Mouse (Mus musculus): ENCODE data around the gene Agr3. TPM values are rescaled to one million over a fixed set of nuclear protein-coding genes. Genes with fewer than 3 reads are reported as not detected.

The Agr3 gene
- polyA plus RNA-seq, 1 experiment: not detected

GRCm38 (mm10) chr12:35966098-35966767 is 40.8 kb downstream of the Agr3 start:
- H3K4me1 ChIP-seq (ENCODE audit: control insufficient read depth, insufficient read depth, low read length): no peaks in the 10 kb centered on the region
- TF ChIP-seq CTCF (IDR thresholded peaks at IDR 0.05; ENCODE audit: borderline replicate concordance, insufficient read depth, low read depth, low read length): no peak
- TF ChIP-seq POLR2A (IDR thresholded peaks at IDR 0.05; ENCODE audit: borderline replicate concordance, insufficient read depth, low read length): no peak
- no peaks in the 10 kb centered on the region for H3K27me3 ChIP-seq (ENCODE audit: control insufficient read depth, insufficient read depth, low read length)
- no peak overlapping the region for H3K4me3 ChIP-seq (replicated peaks; ENCODE audit: insufficient read depth, low read depth, low read length)
- H3K27ac ChIP-seq (ENCODE audit: insufficient read depth, low read length): no peak overlapping the region
- DNase-seq: no peak
- 67% methylated on average over 7 of the region's 7 CpGs for WGBS

GRCm38 (mm10) chr12:35966768-35967141 is 41.3 kb downstream of the Agr3 start:
- Histone ChIP-seq H3K27me3 (ENCODE audit: control insufficient read depth, insufficient read depth, low read length) (no peaks in the 10 kb centered on the region), H3K27ac (ENCODE audit: insufficient read depth, low read length) (no peak overlapping the region), H3K4me3 (replicated peaks; ENCODE audit: insufficient read depth, low read depth, low read length) (no peak overlapping the region), H3K4me1 (ENCODE audit: control insufficient read depth, insufficient read depth, low read length) (no peaks in the 10 kb centered on the region)
- no peak for TF ChIP-seq POLR2A (IDR thresholded peaks at IDR 0.05; ENCODE audit: borderline replicate concordance, insufficient read depth, low read length)
- no peak for TF ChIP-seq CTCF (IDR thresholded peaks at IDR 0.05; ENCODE audit: borderline replicate concordance, insufficient read depth, low read depth, low read length)
- WGBS: 74% methylated on average over 7 of the region's 7 CpGs
- no peak for DNase-seq

GRCm38 (mm10) chr12:35975898-35976297 is 50.5 kb downstream of the Agr3 start:
- no peaks in the 10 kb centered on the region for H3K4me1 ChIP-seq (ENCODE audit: control insufficient read depth, insufficient read depth, low read length)
- no peak overlapping the region for H3K4me3 ChIP-seq (replicated peaks; ENCODE audit: insufficient read depth, low read depth, low read length)
- H3K27ac ChIP-seq (ENCODE audit: insufficient read depth, low read length): no peak overlapping the region
- no peak for DNase-seq
- TF ChIP-seq POLR2A (IDR thresholded peaks at IDR 0.05; ENCODE audit: borderline replicate concordance, insufficient read depth, low read length) (no peak), CTCF (IDR thresholded peaks at IDR 0.05; ENCODE audit: borderline replicate concordance, insufficient read depth, low read depth, low read length) (no peak)
- no peaks in the 10 kb centered on the region for H3K27me3 ChIP-seq (ENCODE audit: control insufficient read depth, insufficient read depth, low read length)
- WGBS: 75% methylated on average over 3 of the region's 3 CpGs

GRCm38 (mm10) chr12:35977633-35978246 is 52.3 kb downstream of the Agr3 start:
- WGBS: 40% methylated on average over 6 of the region's 6 CpGs
- Histone ChIP-seq H3K4me1 (ENCODE audit: control insufficient read depth, insufficient read depth, low read length) (no peaks in the 10 kb centered on the region), H3K27ac (ENCODE audit: insufficient read depth, low read length) (no peak overlapping the region), H3K27me3 (ENCODE audit: control insufficient read depth, insufficient read depth, low read length) (no peaks in the 10 kb centered on the region), H3K4me3 (replicated peaks; ENCODE audit: insufficient read depth, low read depth, low read length) (no peak overlapping the region)
- TF ChIP-seq POLR2A (IDR thresholded peaks at IDR 0.05; ENCODE audit: borderline replicate concordance, insufficient read depth, low read length) (no peak), CTCF (IDR thresholded peaks at IDR 0.05; ENCODE audit: borderline replicate concordance, insufficient read depth, low read depth, low read length) (no peak)
- no peak for DNase-seq

- WGBS: 85% methylated on average over 5 of the region's 5 CpGs
- TF ChIP-seq POLR2A (IDR thresholded peaks at IDR 0.05; ENCODE audit: borderline replicate concordance, insufficient read depth, low read length) (no peak), CTCF (IDR thresholded peaks at IDR 0.05; ENCODE audit: borderline replicate concordance, insufficient read depth, low read depth, low read length) (no peak)
These were observed 54.2 kb downstream of the Agr3 start for GRCm38 (mm10) chr12:35979625-35980024.

GRCm38 (mm10) chr12:35981732-35982360 is 56.4 kb downstream of the Agr3 start:
- no peak for TF ChIP-seq POLR2A (IDR thresholded peaks at IDR 0.05; ENCODE audit: borderline replicate concordance, insufficient read depth, low read length)
- TF ChIP-seq CTCF (IDR thresholded peaks at IDR 0.05; ENCODE audit: borderline replicate concordance, insufficient read depth, low read depth, low read length): no peak
- no peak for DNase-seq
- Histone ChIP-seq H3K4me1 (ENCODE audit: control insufficient read depth, insufficient read depth, low read length) (no peaks in the 10 kb centered on the region), H3K27ac (ENCODE audit: insufficient read depth, low read length) (no peak overlapping the region), H3K27me3 (ENCODE audit: control insufficient read depth, insufficient read depth, low read length) (no peaks in the 10 kb centered on the region), H3K4me3 (replicated peaks; ENCODE audit: insufficient read depth, low read depth, low read length) (no peak overlapping the region)
- WGBS: 19% methylated on average over 6 of the region's 6 CpGs

More at GRCm38 (mm10) chr12:35979625-35980024, 54.2 kb downstream of the Agr3 start:
- no peak overlapping the region for H3K27ac ChIP-seq (ENCODE audit: insufficient read depth, low read length)
- DNase-seq: no peak
- no peaks in the 10 kb centered on the region for H3K27me3 ChIP-seq (ENCODE audit: control insufficient read depth, insufficient read depth, low read length)
- H3K4me3 ChIP-seq (replicated peaks; ENCODE audit: insufficient read depth, low read depth, low read length): no peak overlapping the region
- H3K4me1 ChIP-seq (ENCODE audit: control insufficient read depth, insufficient read depth, low read length): no peaks in the 10 kb centered on the region

GRCm38 (mm10) chr12:35983472-35983871 is 58.1 kb downstream of the Agr3 start:
- H3K4me3 ChIP-seq (replicated peaks; ENCODE audit: insufficient read depth, low read depth, low read length): no peak overlapping the region
- no peaks in the 10 kb centered on the region for H3K4me1 ChIP-seq (ENCODE audit: control insufficient read depth, insufficient read depth, low read length)
- 98% methylated on average over 9 of the region's 9 CpGs for WGBS
- no peaks in the 10 kb centered on the region for H3K27me3 ChIP-seq (ENCODE audit: control insufficient read depth, insufficient read depth, low read length)
- DNase-seq: no peak
- no peak for TF ChIP-seq CTCF (IDR thresholded peaks at IDR 0.05; ENCODE audit: borderline replicate concordance, insufficient read depth, low read depth, low read length)
- TF ChIP-seq POLR2A (IDR thresholded peaks at IDR 0.05; ENCODE audit: borderline replicate concordance, insufficient read depth, low read length): no peak
- H3K27ac ChIP-seq (ENCODE audit: insufficient read depth, low read length): no peak overlapping the region

- DNase-seq: no peak
- no peak overlapping the region for H3K27ac ChIP-seq (ENCODE audit: insufficient read depth, low read length)
- no peak overlapping the region for H3K4me3 ChIP-seq (replicated peaks; ENCODE audit: insufficient read depth, low read depth, low read length)
- WGBS: 89% methylated on average over 5 of the region's 5 CpGs
- no peak for TF ChIP-seq POLR2A (IDR thresholded peaks at IDR 0.05; ENCODE audit: borderline replicate concordance, insufficient read depth, low read length)
- TF ChIP-seq CTCF (IDR thresholded peaks at IDR 0.05; ENCODE audit: borderline replicate concordance, insufficient read depth, low read depth, low read length): no peak
- no peaks in the 10 kb centered on the region for H3K27me3 ChIP-seq (ENCODE audit: control insufficient read depth, insufficient read depth, low read length)
- H3K4me1 ChIP-seq (ENCODE audit: control insufficient read depth, insufficient read depth, low read length): no peaks in the 10 kb centered on the region
These were observed 59.3 kb downstream of the Agr3 start for GRCm38 (mm10) chr12:35984743-35985142.

Measured in cerebellum, adult 2 months (tissue).